Mouse (Mus musculus) stomach, postnatal 0 days (tissue): ENCODE data around the gene Tmed4. TPM values are rescaled to one million over a fixed set of nuclear protein-coding genes. Genes with fewer than 3 reads are reported as not detected.

ENCODE experiments used
- ATAC-seq: fragments of 200-750 bp; cut with Nextera tagmentation; 2 replicates; pipeline ENCODE4 v1.8.0; 2017; ENCODE audit not compliant: low FRiP score, low TSS enrichment
- DNase-seq: peaks from one replicate; pipeline ENCODE4 v3.0.0-alpha.2; 2016; ENCODE audit warnings: low spot score
- H3K27ac ChIP-seq: fragments of 300-500 bp; sonication (generic); replicated peaks from 2 replicates; pipeline ENCODE4 v1.5.1; 2014; ENCODE audit warnings: mild to moderate bottlenecking, control low read depth
- H3K27me3 ChIP-seq: fragments of 300-500 bp; sonication (generic); 2 replicates; pipeline ENCODE4 v1.6.1; 2014; ENCODE audit warnings: low read length; ENCODE audit not compliant: control insufficient read depth, insufficient read depth
- H3K36me3 ChIP-seq: fragments of 300-500 bp; sonication (generic); 2 replicates; pipeline ENCODE4 v1.6.1; 2014; ENCODE audit warnings: low read length, mixed read lengths; ENCODE audit not compliant: control insufficient read depth, insufficient read depth
- H3K4me1 ChIP-seq: fragments of 300-500 bp; sonication (generic); replicated peaks from 2 replicates; pipeline ENCODE4 v1.6.1; 2014; ENCODE audit warnings: antibody characterized with exemption; ENCODE audit not compliant: control insufficient read depth, insufficient read depth
- H3K4me2 ChIP-seq: fragments of 300-500 bp; sonication (generic); replicated peaks from 2 replicates; pipeline ENCODE4 v1.6.1; 2014; ENCODE audit warnings: low read depth, mild to moderate bottlenecking, control low read depth, moderate library complexity
- H3K4me3 ChIP-seq: fragments of 300-500 bp; sonication (generic); 2 replicates; pipeline ENCODE4 v1.5.1; 2014; ENCODE audit warnings: low read depth, low read length, control low read depth
- H3K9ac ChIP-seq: fragments of 300-500 bp; sonication (generic); 2 replicates; pipeline ENCODE4 v1.6.1; 2014; ENCODE audit warnings: mild to moderate bottlenecking, low read length, control low read depth, mixed read lengths
- H3K9me3 ChIP-seq: fragments of 300-500 bp; sonication (generic); 2 replicates; pipeline ENCODE4 v1.6.1; 2016; ENCODE audit warnings: low read length; ENCODE audit not compliant: control insufficient read depth
- CTCF ChIP-seq: IDR thresholded peaks from 2 replicates; pipeline ENCODE4 v1.5.1; 2016; ENCODE audit warnings: antibody characterized with exemption, low read depth, mild to moderate bottlenecking, moderate library complexity
- EP300 ChIP-seq: optimal IDR thresholded peaks from 2 replicates; pipeline ENCODE3; 2016; ENCODE audit warnings: antibody characterized with exemption
- WGBS: fragments of 180-500 bp; shearing (Covaris S2); extraction: QIAGEN DNeasy Blood & Tissue Kit; methylation state at CpG from one replicate; pipeline ENCODE4 v1.1.7; 2014; 5-methylcytosine and 5-hydroxymethylcytosine counted together
- polyA plus RNA-seq: library from polyadenylated mRNA; unstranded; fragments of >200 nt; fragmentation: Nextera tagmentation; extraction: Ambion mirVana; gene quantifications from 2 replicates; pipeline ENCODE4 v1.2.1, GENCODE M21; 2015

Gene Tmed4
- 99.1 and 99.8 TPM in 2 replicates for polyA plus RNA-seq

- TF ChIP-seq EP300: no peak
- TF ChIP-seq CTCF: peak; percentile 90
- H3K4me2 ChIP-seq: peak within 1 kb of the TSS; percentile 92
- H3K4me3 ChIP-seq: peak within 1 kb of the TSS; percentile 84
- H3K9ac ChIP-seq: peak within 1 kb of the TSS; percentile 87
- H3K27ac ChIP-seq: peak within 1 kb of the TSS; percentile 75
- DNase-seq (peak; percentile 96), ATAC-seq (peak; percentile 92)
- peaks cover 5% of the 10 kb centered on the region; the same call in 1 of the 2 replicates for H3K4me1 ChIP-seq
- no peaks in the 10 kb centered on the region for H3K9me3 ChIP-seq
- H3K27me3 ChIP-seq: no peaks in the 10 kb centered on the region
- peaks cover 5% of the 10 kb centered on the region; the same call in 1 of the 2 replicates for H3K36me3 ChIP-seq
- WGBS: under 1% methylated on average over 39 of the region's 39 CpGs
Measured at GRCm38 (mm10) chr11:6274387-6275093, at the start of gene Tmed4. Gene Tmed4 (minus strand): TSS chr11:6274870.

- H3K4me3 ChIP-seq: no peak overlapping the region
- no peaks in the 10 kb centered on the region for H3K9me3 ChIP-seq
- DNase-seq (no peak), ATAC-seq (no peak)
- H3K4me1 ChIP-seq: no peaks in the 10 kb centered on the region
- TF ChIP-seq CTCF: no peak
- TF ChIP-seq EP300: no peak
- peaks cover 7% of the 10 kb centered on the region for H3K36me3 ChIP-seq
- no peak overlapping the region for H3K4me2 ChIP-seq
- no peak overlapping the region for H3K9ac ChIP-seq
- WGBS: 86% methylated on average over 5 of the region's 5 CpGs
- H3K27ac ChIP-seq: no peak overlapping the region
- no peaks in the 10 kb centered on the region for H3K27me3 ChIP-seq
Measured at GRCm38 (mm10) chr11:6323348-6323747, 48.7 kb upstream of the Tmed4 start.

GRCm38 (mm10) chr11:6322086-6322485 lies 47.4 kb upstream of the Tmed4 start:
- TF ChIP-seq CTCF (no peak), EP300 (no peak)
- Histone ChIP-seq H3K4me2 (no peak overlapping the region), H3K4me1 (no peaks in the 10 kb centered on the region), H3K27ac (no peak overlapping the region), H3K27me3 (no peaks in the 10 kb centered on the region), H3K9ac (no peak overlapping the region), H3K9me3 (no peaks in the 10 kb centered on the region), H3K4me3 (no peak overlapping the region), H3K36me3 (peaks cover 13% of the 10 kb centered on the region)
- DNase-seq (no peak), ATAC-seq (no peak)
- WGBS: 94% methylated on average over 2 of the region's 2 CpGs

GRCm38 (mm10) chr11:6319374-6319773 lies 44.7 kb upstream of the Tmed4 start:
- Histone ChIP-seq H3K27me3 (no peaks in the 10 kb centered on the region), H3K4me2 (no peak overlapping the region), H3K9ac (no peak overlapping the region), H3K9me3 (no peaks in the 10 kb centered on the region), H3K36me3 (peaks cover 17% of the 10 kb centered on the region), H3K27ac (no peak overlapping the region), H3K4me1 (no peaks in the 10 kb centered on the region), H3K4me3 (no peak overlapping the region)
- ATAC-seq (no peak), DNase-seq (no peak)
- 67% methylated on average over 2 of the region's 2 CpGs for WGBS
- TF ChIP-seq CTCF (no peak), EP300 (no peak)

- H3K9ac ChIP-seq: no peak overlapping the region
- H3K9me3 ChIP-seq: no peaks in the 10 kb centered on the region
- peaks cover 22% of the 10 kb centered on the region for H3K36me3 ChIP-seq
- no peak for DNase-seq
- H3K4me1 ChIP-seq: no peaks in the 10 kb centered on the region
- no peak for ATAC-seq
- TF ChIP-seq CTCF (no peak), EP300 (no peak)
- H3K27ac ChIP-seq: no peak overlapping the region
- 87% methylated on average over 5 of the region's 5 CpGs for WGBS
- no peaks in the 10 kb centered on the region for H3K27me3 ChIP-seq
- H3K4me2 ChIP-seq: no peak overlapping the region
- no peak overlapping the region for H3K4me3 ChIP-seq
Measured at GRCm38 (mm10) chr11:6318559-6318958, 43.9 kb upstream of the Tmed4 start.

- 89% methylated on average over 11 of the region's 11 CpGs for WGBS
- Histone ChIP-seq H3K36me3 (peaks cover 22% of the 10 kb centered on the region), H3K9ac (no peak overlapping the region), H3K4me2 (no peak overlapping the region), H3K4me1 (no peaks in the 10 kb centered on the region), H3K4me3 (no peak overlapping the region), H3K9me3 (no peaks in the 10 kb centered on the region), H3K27ac (no peak overlapping the region), H3K27me3 (no peaks in the 10 kb centered on the region)
- TF ChIP-seq CTCF: no peak
- TF ChIP-seq EP300: no peak
- ATAC-seq (no peak), DNase-seq (no peak)
Measured at GRCm38 (mm10) chr11:6316821-6317220, 42.2 kb upstream of the Tmed4 start.
